Mouse (Mus musculus): ENCODE data around the gene Qk.

- no peak for TF ChIP-seq CTCF (IDR thresholded peaks at IDR 0.05; ENCODE audit: low read depth)
- no peak for TF ChIP-seq EP300 (IDR thresholded peaks at IDR 0.05; ENCODE audit: low read depth)
These were observed 13.2 kb downstream of the Qk start for GRCm38 (mm10) chr17:10306424-10306823.
